Mouse (Mus musculus) kidney, adult 2 months (tissue): Measurements from ENCODE around the gene Sema4a.

Experiments
- CTCF ChIP-seq: fragments of 200-500 bp; conservative IDR thresholded peaks from 2 replicates; pipeline ENCODE4 v1.5.1; 2011; ENCODE audit warnings: low read depth, mild to moderate bottlenecking, control low read depth, low read length, moderate library complexity, mixed read lengths; ENCODE audit not compliant: insufficient read depth, insufficient read length
- POLR2A ChIP-seq: fragments of 200-500 bp; IDR thresholded peaks from one replicate; pipeline ENCODE4 v1.6.1; 2011; ENCODE audit warnings: low read depth, low read length, control low read depth

GRCm38 (mm10) chr3:88454762-88455587 lies 6.0 kb downstream of the Sema4a start:
- TF ChIP-seq CTCF (no peak), POLR2A (no peak)
